Mouse (Mus musculus) forebrain, embryonic 16.5 days (tissue): Measurements from ENCODE around the gene Zc3h12d. TPM values are rescaled to one million over a fixed set of nuclear protein-coding genes. Genes with fewer than 3 reads are reported as not detected.

ENCODE experiments used
- ATAC-seq: fragments of 200-750 bp; cut with Nextera tagmentation; 2 replicates; pipeline ENCODE4 v1.8.0; 2017; ENCODE audit warnings: mild to moderate bottlenecking, moderate library complexity
- H3K27ac ChIP-seq: fragments of 300-500 bp; sonication (generic); 2 replicates; pipeline ENCODE4 v1.5.1; 2014; ENCODE audit warnings: low read length, control low read depth
- H3K27me3 ChIP-seq: fragments of 300-500 bp; sonication (generic); replicated peaks from 2 replicates; pipeline ENCODE4 v1.6.1; 2014; ENCODE audit warnings: low read length; ENCODE audit not compliant: control insufficient read depth, insufficient read depth
- H3K36me3 ChIP-seq: fragments of 300-500 bp; sonication (generic); 2 replicates; pipeline ENCODE4 v1.6.1; 2014; ENCODE audit not compliant: control insufficient read depth, insufficient read depth
- H3K4me1 ChIP-seq: fragments of 300-500 bp; sonication (generic); replicated peaks from 2 replicates; pipeline ENCODE4 v1.6.1; 2014; ENCODE audit warnings: low read length; ENCODE audit not compliant: control insufficient read depth, insufficient read depth
- H3K4me2 ChIP-seq: fragments of 300-500 bp; sonication (generic); 2 replicates; pipeline ENCODE4 v1.6.1; 2014; ENCODE audit warnings: mild to moderate bottlenecking, low read length, control low read depth
- H3K4me3 ChIP-seq: fragments of 300-500 bp; sonication (generic); replicated peaks from 2 replicates; pipeline ENCODE4 v1.5.1; 2014; ENCODE audit warnings: mild to moderate bottlenecking, low read length, control low read depth
- H3K9ac ChIP-seq: fragments of 300-500 bp; sonication (generic); replicated peaks from 2 replicates; pipeline ENCODE4 v1.6.1; 2014; ENCODE audit warnings: low read depth, low read length, control low read depth
- H3K9me3 ChIP-seq: fragments of 300-500 bp; sonication (generic); 2 replicates; pipeline ENCODE4 v1.6.1; 2016; ENCODE audit warnings: low read length; ENCODE audit not compliant: control insufficient read depth
- WGBS: fragments of 180-500 bp; shearing (Covaris S2); extraction: QIAGEN DNeasy Blood & Tissue Kit; methylation state at CpG from one replicate; pipeline ENCODE4 v1.1.7; 2014; 5-methylcytosine and 5-hydroxymethylcytosine counted together
- polyA plus RNA-seq: library from polyadenylated mRNA; unstranded; fragments of >200 nt; fragmentation: Nextera tagmentation; extraction: Ambion mirVana; gene quantifications from 2 replicates; pipeline ENCODE4 v1.2.1, GENCODE M21; 2015

Gene Zc3h12d
- polyA plus RNA-seq, 1 experiment from 2014 or later = 0.08 TPM

DNA sequence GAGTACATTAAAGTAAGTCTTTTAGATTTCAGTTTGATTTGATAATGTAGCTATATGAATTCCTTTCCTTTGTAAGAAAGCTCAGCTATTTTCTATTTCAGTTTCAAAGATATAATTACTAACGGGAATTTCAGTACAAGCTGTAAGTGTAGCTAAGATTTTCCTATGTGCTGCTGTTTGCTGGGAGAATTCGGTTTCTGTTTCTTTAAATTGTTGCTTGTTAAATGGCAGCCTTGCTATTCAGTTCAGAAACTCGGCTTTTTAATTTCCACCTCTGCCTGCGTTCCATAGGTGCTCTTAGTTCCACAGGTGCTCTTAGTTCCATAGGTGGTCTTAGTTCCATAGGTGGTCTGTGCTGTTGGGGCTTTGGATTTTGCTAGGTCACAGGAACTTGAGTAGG is 13.1 kb upstream of the Zc3h12d start:
- WGBS = 93% methylated on average over 4 of the region's 4 CpGs

GRCm38 (mm10) chr10:7819603-7820002 is 12.7 kb upstream of the Zc3h12d start:
- Histone ChIP-seq H3K9me3 (no peaks in the 10 kb centered on the region), H3K9ac (no peak overlapping the region), H3K4me2 (no peak overlapping the region), H3K4me3 (no peak overlapping the region), H3K4me1 (no peaks in the 10 kb centered on the region), H3K36me3 (peaks cover 12% of the 10 kb centered on the region; the same call in 1 of the 2 replicates), H3K27ac (no peak overlapping the region), H3K27me3 (no peaks in the 10 kb centered on the region)
- 97% methylated on average over 4 of the region's 4 CpGs for WGBS
- no peak for ATAC-seq

More for the DNA sequence above, 13.1 kb upstream of the Zc3h12d start:
- no peak for ATAC-seq
- H3K4me1 ChIP-seq = no peaks in the 10 kb centered on the region
- no peak overlapping the region for H3K27ac ChIP-seq
- H3K9me3 ChIP-seq = no peaks in the 10 kb centered on the region
- peaks cover 12% of the 10 kb centered on the region; the same call in 1 of the 2 replicates for H3K36me3 ChIP-seq
- no peaks in the 10 kb centered on the region for H3K27me3 ChIP-seq
- H3K4me2 ChIP-seq = no peak overlapping the region
- no peak overlapping the region for H3K9ac ChIP-seq
- no peak overlapping the region for H3K4me3 ChIP-seq

DNA sequence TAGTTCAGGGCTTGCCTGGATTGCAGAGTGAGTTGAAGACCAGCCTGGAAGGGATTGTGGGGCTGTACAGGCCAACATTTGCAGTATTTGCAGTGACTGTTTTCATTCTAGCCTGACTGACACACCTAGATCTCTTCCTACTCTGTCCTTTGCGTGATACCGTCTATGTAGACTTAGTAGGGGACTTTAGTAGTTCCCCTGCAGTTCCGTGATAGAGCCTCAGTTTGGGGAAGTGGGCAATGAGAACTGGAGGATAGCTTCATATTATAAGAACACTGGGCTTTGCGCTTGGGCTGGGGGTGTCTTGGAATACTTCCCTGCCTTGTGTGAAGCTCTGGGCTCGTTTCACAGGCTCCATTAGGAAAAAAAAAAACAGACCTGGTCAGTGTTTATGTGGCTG is 12.1 kb upstream of the Zc3h12d start:
- H3K9ac ChIP-seq = no peak overlapping the region
- no peaks in the 10 kb centered on the region for H3K27me3 ChIP-seq
- no peak for ATAC-seq
- WGBS = 95% methylated on average over 5 of the region's 5 CpGs
- no peak overlapping the region for H3K4me2 ChIP-seq
- H3K36me3 ChIP-seq = peaks cover 10% of the 10 kb centered on the region; the same call in 1 of the 2 replicates
- no peak overlapping the region for H3K27ac ChIP-seq
- H3K9me3 ChIP-seq = no peaks in the 10 kb centered on the region
- no peak overlapping the region for H3K4me3 ChIP-seq
- no peaks in the 10 kb centered on the region for H3K4me1 ChIP-seq

GRCm38 (mm10) chr10:7821981-7822380 is 10.3 kb upstream of the Zc3h12d start:
- 96% methylated on average over 12 of the region's 12 CpGs for WGBS
- peaks cover 9% of the 10 kb centered on the region; the same call in 1 of the 2 replicates for H3K36me3 ChIP-seq
- no peak for ATAC-seq

DNA sequence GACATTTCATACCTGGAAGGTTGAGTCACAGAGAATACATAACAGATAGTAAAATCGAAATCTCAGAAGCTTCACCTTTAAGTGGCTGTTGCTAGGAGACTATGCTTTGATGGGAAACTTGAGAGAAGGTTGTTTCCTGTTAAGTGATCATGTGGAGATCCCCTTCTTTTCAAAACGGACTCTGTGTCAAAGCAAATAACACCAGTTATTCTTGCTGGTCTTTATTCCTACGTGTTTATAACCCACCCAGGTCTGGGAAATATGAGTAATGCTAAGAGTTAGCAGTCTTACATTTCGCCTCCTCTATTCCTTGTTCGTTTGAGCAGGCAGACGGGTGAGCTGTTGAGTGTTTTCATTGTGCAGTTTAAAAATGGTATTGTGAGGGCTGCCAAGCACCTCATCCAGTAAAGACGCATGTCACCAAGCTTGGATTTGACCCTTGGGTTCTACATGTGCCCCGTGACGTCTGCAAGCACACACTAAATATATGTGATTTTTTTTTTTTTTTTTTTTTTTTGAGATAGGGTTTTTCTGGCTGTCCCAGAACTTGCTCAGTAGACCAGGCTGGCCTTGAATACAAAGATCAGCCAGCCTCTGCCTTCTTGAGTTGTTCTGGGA is 7.5 kb upstream of the Zc3h12d start:
- ATAC-seq = no peak
- no peaks in the 10 kb centered on the region for H3K9me3 ChIP-seq
- no peak overlapping the region for H3K4me3 ChIP-seq
- H3K4me1 ChIP-seq = no peaks in the 10 kb centered on the region
- peaks cover 9% of the 10 kb centered on the region; the same call in 1 of the 2 replicates for H3K36me3 ChIP-seq
- H3K4me2 ChIP-seq = no peak overlapping the region
- no peaks in the 10 kb centered on the region for H3K27me3 ChIP-seq
- H3K9ac ChIP-seq = no peak overlapping the region
- no peak overlapping the region for H3K27ac ChIP-seq
- WGBS = 82% methylated on average over 9 of the region's 9 CpGs

More at GRCm38 (mm10) chr10:7821981-7822380, 10.3 kb upstream of the Zc3h12d start:
- H3K27me3 ChIP-seq = no peaks in the 10 kb centered on the region
- no peak overlapping the region for H3K4me2 ChIP-seq
- H3K27ac ChIP-seq = no peak overlapping the region
- H3K4me1 ChIP-seq = no peaks in the 10 kb centered on the region
- no peaks in the 10 kb centered on the region for H3K9me3 ChIP-seq
- no peak overlapping the region for H3K4me3 ChIP-seq
- no peak overlapping the region for H3K9ac ChIP-seq

DNA sequence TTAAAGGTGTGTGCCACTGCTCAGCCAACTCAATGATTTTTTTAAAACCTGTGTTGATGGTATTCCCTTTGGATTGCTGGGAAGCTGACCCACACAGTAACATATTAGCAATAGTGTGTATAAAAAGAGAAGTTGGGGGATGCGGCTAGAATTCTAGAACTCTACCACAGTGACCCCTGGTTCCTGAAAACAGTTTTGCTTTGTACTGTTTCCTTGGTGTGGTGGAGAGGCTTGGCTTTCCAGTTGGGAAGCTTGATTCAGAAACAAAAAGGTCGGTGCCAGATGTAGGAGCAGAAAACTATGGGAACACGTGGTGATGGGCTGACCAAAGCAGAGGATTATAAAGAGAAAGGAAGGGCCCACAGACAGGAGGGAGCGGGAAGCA is 7.0 kb upstream of the Zc3h12d start:
- Histone ChIP-seq H3K4me3 (no peak overlapping the region), H3K4me2 (no peak overlapping the region), H3K27me3 (no peaks in the 10 kb centered on the region), H3K9me3 (no peaks in the 10 kb centered on the region), H3K36me3 (peaks cover 9% of the 10 kb centered on the region; the same call in 1 of the 2 replicates), H3K4me1 (no peaks in the 10 kb centered on the region), H3K27ac (no peak overlapping the region), H3K9ac (no peak overlapping the region)
- ATAC-seq = no peak
- WGBS = 91% methylated on average over 4 of the region's 4 CpGs

- Histone ChIP-seq H3K27ac (no peak overlapping the region), H3K9ac (no peak overlapping the region), H3K27me3 (no peaks in the 10 kb centered on the region), H3K4me1 (no peaks in the 10 kb centered on the region), H3K36me3 (peaks cover 8% of the 10 kb centered on the region; the same call in 1 of the 2 replicates), H3K9me3 (no peaks in the 10 kb centered on the region), H3K4me3 (no peak overlapping the region), H3K4me2 (no peak overlapping the region)
- WGBS = 94% methylated on average over 9 of the region's 9 CpGs
- ATAC-seq = no peak
Observed at GRCm38 (mm10) chr10:7826106-7826505, 6.2 kb upstream of the Zc3h12d start.

- WGBS = 79% methylated on average over 9 of the region's 9 CpGs
- H3K4me1 ChIP-seq = no peaks in the 10 kb centered on the region
Observed at GRCm38 (mm10) chr10:7833377-7834165, 1.3 kb downstream of the Zc3h12d start.

DNA sequence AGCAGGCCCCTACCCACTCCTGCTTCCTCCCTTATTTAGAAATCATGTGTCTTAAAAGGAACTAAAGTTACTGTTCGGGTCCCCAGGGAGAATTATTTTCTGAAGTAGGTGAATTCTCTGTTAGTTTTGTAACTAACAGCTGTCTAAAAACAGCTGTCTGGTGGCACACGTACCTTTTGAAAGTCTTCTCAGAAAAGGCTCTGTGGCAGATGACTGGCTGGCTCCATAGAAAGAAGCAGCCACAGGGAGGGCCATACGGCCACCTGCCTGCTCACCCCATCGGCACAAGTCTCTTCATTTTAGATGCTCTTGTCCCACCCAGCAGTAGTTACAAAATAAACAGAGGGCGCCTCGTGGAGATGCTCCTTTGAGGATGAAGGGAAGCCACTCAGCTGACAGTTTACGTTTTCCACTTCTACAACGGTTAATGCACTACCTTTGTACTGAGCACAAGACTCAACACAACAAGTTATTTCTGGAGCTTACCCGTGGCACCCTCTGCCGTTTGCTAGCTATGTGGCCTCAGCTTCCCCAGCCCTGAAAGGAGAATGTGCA is 2.5 kb downstream of the Zc3h12d start:
- no peaks in the 10 kb centered on the region for H3K4me1 ChIP-seq
- ATAC-seq = no peak
- H3K27ac ChIP-seq = no peak overlapping the region
- no peaks in the 10 kb centered on the region for H3K9me3 ChIP-seq
- H3K36me3 ChIP-seq = no peaks in the 10 kb centered on the region
- no peaks in the 10 kb centered on the region for H3K27me3 ChIP-seq
- no peak overlapping the region for H3K4me3 ChIP-seq
- H3K9ac ChIP-seq = no peak overlapping the region
- WGBS = 80% methylated on average over 10 of the region's 10 CpGs
- H3K4me2 ChIP-seq = no peak overlapping the region

More at GRCm38 (mm10) chr10:7833377-7834165, 1.3 kb downstream of the Zc3h12d start:
- H3K4me2 ChIP-seq = no peak overlapping the region
- no peak overlapping the region for H3K4me3 ChIP-seq
- H3K9me3 ChIP-seq = no peaks in the 10 kb centered on the region
- H3K27ac ChIP-seq = no peak overlapping the region
- no peak for ATAC-seq
- H3K36me3 ChIP-seq = no peaks in the 10 kb centered on the region
- no peaks in the 10 kb centered on the region for H3K27me3 ChIP-seq
- H3K9ac ChIP-seq = no peak overlapping the region
